Mouse (Mus musculus) 3134 (cell line): ENCODE results near the gene Prkn.
A peak's percentile ranks its signal among the peaks of the same experiment; 100 is the strongest.

Experiments used
- DNase-seq: peaks from one replicate; pipeline ENCODE4 v3.0.0-alpha.2; 2011; ENCODE audit warnings: low spot score; ENCODE audit not compliant: insufficient read length; ENCODE audit errors: extremely low read depth

Gene Prkn

DNA sequence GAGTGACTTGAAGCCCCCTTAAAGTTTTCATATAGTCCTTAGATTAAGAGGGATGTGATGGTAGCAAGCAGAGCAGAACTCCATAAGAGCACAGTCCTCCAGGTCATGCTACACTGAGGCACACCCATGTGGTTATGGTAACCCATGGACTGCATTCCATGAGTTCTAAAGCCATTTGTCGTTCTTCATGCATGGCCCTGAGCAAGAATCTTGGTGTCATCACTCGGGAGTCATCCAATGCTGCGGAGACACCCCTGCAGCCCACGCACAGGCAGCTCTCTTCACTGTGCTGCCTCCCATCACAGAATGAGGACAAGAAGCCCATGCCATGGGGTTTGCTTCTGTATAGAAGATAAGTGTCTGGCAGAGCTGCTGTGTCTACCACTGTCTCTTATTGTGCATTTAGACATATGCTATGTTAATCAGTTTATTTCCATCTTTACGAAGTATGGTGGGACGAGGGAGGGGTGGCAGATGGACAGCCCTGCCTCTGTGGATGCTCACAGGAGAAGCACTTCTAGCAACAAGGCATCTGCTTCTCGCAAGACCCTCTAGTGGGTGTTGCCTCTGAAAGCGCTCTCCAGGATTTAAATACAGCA, 543.3 kb downstream of the Prkn start:
- DNase-seq = no peak

DNA sequence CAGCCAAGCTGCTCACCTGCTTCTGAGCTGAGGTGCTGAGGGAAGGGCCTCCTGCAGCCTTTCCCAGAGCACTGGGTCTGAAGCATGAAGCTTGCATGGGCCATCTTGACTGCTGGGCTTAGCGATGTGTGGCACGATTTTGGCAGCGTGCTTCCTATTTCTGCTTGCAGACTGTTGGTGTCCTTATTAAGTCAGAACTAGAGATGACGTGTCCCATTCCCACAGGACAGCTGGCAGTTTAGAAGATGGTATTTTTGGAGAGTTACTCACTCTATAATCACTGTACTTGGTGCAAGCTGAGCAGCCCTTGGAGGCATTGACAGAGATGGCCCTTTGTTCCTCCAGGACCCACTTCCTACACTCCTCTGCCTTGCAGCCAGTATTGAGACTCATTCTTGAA, 545.1 kb downstream of the Prkn start:
- DNase-seq = peak; percentile 27

DNA sequence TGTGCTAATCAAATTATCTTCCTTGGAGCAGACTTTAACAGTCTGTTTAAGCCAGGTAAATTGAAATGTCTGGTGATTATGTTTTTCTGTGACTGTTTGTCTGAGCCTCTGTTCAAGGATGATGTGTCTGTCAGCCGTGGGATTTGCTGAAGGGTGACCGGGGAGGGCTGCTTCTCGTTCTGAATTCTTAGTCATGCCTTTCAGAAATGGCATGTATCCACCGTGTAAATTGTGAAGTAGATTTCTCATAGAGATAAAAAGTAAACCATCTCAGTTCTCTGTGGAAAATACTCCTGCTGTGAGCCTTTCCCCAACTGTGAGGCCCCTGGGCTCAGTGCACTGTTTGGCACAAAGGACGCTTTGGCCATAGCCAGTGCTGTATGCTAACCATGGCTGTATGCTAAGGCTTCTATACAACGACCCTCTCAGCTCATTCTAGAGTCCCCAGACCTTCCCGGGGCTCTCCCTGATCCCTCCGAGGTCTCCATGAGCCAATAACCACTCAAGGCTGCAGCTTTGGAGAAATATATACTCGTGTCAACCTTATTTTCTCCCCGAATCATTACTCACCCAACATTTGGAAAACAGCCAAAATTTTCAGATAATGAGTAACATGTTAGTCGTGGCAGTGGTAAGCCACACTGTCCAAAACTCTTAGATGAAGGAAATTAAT, 552.6 kb downstream of the Prkn start:
- DNase-seq = peak; percentile 21

DNA sequence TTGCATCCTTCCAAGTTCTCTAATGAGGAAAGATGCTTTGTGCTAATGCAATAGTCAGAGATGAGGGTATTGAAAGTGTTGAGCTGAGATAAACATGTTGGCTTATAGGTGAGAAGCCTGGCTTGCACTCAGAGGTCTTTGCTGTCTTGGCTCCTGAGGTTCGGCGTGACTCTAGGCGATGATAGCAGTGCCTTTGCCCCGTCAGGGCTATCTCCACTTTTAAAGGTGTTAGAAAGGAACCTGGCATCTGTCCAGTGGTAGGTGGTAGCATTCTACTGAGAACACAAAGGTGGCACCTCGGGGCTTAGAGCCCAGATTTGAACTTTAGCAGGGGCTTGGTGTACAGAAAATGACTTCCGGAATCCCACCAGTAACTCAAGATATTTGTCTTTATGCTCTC, 554.4 kb downstream of the Prkn start:
- no peak for DNase-seq

DNA sequence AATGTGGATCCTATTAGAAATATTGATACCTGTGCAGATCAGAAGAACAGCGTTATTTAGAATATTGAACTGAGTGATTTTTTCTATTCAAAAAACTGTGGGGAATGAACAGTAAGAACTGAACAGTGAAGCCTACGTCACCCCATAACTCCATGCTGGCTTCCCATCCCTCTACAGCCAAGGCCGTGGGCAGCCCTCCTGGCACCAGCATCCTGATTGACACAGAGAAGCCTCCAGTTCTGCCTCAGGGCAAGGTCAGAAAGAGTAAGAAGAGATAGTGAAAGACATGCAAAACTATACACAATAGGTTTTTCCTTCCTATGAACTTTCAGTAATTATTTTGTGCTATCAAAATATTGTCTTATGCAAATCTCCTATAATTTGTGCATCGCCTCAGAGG, 557.5 kb downstream of the Prkn start:
- DNase-seq = no peak

DNA sequence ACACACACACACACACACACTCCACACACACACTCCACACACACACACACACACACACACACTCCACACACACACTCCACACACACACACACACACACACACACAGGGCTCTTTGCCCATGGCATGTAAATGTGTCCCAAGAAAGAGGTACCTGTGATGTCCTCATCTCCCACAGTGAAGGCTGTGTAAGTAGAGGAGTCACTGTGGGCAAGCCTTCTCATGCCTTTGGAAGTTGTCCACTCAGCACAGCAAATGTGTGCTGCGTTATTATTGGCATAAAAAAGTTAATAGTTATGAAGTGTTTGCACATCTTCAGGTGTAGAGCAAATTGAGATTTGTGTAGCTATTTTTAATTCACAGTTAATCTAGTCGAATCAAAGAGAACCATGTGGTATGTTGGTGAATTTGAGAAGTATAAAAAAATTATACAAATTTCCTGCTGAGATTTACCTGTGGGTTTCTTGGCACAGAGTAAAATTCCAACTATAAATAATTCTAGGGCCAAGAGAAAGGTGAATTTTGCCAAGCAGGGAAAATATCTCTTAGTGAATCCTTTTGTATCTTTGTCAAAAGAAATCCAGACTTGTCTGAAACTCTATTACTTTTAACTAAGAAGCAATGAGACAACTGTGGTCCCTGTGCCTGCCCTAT, 562.2 kb downstream of the Prkn start:
- no peak for DNase-seq

DNA sequence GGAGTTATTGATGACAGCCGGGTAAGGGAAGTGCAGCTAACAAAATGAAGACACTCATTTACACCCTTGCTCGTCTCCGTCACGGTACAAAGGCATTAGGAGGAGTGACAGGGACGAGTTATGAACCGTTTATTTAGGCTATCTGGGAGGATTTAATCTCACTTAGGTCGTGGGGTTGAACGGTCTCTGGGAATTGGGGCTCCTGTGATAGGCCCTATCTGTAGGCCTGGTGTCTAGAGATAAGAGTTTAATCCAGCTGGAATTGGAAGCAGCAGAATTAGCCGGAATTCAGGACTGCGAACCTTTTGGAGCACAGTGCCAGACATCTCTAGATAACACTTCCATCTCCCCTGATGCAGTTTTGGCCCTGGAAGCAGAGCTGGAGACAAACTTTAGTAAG, 571.2 kb downstream of the Prkn start:
- no peak for DNase-seq

DNA sequence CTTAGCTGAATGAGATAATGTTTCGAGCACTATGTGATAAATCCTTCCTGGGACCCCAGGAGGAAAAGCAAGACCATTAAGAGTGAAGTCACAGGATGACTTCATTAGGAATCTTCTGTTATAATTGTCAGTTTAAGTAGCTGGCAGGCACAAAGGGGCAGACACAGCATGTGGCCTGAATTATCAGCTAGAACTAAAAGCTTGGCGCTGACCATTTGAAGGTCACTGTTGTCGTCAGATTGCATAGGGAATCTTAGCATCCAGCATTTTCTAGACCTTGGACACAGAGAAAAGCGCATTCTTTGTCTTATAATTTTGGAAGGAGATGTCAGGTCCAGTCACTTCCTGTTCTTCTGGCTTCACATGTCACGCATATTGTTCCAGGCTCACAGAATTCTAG, 573.5 kb downstream of the Prkn start:
- no peak for DNase-seq

DNA sequence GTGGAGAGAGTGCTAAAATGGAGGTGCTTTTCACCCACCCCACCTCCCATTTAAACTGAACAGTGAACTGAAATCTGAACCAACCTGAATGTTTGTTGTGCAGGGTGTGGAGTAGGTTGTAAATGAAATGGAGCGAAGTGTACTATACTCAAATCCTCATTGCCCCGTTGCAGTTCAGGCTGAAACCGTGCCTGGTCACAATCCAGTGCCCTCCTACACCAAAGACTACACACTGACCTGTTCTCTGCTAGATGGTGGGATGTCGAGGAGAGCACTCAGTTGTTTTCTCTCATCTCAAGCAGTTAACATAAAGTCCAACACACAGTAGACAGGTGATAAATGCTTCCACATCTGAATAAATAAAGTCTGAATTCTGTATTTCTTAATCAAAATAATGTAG, 574.1 kb downstream of the Prkn start:
- DNase-seq = no peak

DNA sequence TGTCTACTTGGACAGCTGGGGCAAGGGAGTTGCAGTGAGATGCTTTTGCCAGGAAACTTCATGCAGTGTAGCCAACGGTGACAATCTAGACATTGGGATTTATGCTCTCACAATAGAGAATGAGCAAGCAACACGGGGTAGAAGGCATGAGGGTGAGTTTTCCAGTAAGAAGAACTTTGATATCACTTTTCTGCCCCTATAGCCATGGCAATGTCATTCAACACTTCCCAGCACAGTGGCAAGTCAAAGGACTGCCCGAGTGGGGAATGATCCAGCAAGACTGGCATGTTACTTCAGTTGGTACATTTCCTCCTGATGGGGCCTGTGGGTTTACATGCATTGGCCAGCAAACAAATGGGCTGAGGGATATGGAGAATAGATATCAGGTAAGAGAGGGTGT, 577.0 kb downstream of the Prkn start:
- no peak for DNase-seq

DNA sequence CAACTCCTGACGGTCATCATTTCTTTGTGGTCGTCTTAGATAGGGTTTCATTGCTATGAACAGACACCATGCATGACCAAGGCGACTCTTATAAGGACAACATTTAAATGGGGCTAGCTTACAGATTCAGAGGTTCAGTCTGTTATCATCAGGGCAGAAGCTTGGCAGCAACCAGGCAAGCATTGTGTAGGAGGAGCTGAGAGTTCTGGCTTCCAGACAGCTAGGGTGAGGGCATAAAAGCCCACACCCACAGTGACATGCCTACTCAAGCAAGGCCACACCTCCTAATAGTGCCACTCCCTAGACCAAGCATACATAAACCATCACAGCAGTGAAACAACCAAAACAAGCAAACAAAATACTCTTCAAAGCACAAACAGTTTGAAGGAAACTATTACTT, 579.3 kb downstream of the Prkn start:
- no peak for DNase-seq

DNA sequence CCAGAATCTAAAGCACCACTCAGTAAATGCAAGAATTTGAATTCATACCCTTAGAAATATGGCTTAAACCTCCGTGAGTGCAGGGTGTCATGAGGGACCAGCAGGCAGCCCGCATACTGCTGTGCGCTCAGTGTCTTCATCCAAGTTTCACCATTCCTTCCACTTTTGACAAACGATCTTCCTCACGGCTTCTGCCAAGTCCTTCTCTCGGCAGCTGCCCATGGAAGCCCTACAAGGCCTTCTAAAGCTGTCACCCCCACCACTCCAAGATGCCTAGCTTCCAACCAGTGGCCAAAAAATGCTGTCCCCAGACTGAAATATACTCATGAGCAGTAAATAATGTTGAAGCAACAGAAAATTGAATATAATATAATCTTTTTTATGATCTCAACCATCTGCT, 580.7 kb downstream of the Prkn start:
- no peak for DNase-seq

DNA sequence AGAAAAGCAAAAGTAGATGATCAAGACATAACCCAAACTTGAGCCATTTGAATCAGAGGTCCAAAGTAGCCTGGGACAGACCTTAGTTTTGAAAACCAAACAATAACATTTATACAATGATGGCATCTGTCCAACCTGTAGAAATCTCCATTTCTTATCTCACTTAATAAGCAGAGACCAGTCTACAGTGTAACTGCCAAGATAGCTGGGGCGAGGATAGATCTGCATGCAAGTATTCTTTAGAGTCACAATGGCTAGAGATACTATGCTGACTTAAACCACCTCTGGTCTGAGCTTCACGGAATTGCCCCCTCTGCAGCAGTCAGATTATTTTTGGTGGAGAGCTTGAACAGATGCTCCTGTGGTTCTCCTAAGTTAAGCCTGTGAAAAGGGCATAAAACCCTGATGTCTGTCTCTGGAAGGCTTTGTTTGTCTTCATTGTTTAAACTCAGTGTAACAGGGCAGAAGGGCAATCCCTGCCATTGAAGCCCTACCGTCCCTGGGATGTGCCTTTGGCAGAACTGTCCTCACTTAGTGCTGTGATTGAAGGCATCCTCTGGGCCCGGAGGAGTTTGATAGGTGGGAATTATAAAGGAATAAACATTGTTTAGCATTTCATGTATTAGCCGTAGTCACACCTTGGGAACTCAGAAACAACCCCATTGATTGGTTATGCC, 581.2 kb downstream of the Prkn start:
- no peak for DNase-seq

DNA sequence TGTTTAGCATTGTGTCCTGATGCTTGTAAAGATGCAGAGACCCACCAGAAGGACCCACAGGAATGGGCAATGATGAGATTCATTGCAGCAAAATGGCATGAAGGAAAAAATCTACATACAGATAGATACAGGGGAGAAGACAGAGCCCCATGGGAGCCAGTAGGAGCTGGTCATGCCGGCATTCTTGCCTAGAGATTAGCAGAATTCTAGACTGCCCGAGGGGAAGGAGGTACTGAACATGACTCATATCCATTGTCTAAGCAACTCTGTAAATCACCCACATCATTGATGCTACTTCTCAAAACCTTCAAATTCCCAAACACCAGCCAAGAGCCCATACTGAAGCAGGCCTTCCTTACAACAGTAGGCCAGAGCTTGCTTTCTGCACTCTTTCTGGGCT, 591.1 kb downstream of the Prkn start:
- DNase-seq = no peak

DNA sequence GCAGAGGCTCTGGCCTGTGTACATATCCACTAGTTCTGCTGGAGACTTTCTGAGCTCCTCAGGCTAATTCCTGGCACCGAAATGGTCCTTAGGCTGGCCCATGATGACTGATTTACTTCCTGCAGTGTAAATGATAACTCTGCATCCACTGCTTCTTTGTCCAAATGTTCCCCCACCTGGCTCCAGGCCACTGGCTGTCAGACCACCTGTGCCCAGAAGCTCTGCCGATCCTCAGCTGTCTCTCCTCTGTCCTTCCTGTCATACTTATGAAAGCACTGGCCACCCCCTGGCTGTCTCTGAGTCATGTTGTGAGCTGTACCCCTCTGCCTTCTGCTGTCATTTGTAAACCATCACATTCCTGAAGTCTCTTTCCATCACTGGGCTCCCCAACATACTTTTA, 592.4 kb downstream of the Prkn start:
- DNase-seq = no peak

DNA sequence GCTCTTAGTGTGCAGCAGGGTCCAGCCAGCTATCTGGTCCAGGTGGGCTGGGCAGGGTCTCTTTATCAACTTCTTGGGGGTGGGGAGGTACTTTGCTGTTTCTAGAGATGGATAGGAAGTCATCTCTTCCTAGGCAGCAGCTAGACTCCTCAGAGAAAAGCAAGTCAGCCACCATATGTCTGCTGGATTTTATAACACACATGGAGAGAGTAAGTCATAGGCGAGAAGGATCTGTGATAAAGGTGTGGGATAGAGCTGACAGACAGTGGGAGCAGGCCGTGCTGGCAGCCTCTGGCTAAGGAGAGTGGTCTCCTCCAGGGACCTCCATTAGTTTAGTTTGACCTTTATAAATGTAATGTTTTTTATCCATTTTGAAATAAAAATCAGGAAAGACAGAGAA, 622.5 kb downstream of the Prkn start:
- no peak for DNase-seq

DNA sequence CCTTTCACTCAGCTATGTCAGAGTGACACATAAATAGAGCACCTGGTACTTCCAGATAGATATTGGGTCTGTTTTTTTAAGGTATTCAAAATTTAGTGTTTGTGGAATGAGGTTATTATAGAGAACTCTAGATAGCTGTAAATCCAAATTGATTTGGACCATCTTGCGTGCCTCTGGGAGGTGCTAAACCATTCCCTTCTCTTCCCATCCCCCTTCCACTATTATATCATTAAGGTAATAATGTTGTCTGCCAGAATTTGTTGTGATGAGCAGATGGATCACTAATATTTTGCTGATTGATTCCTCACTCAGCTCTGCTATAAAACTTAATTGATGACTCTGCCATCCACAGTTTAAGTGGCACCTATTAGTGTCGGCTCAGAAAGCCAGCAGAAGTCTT, 625.9 kb downstream of the Prkn start:
- DNase-seq = no peak

DNA sequence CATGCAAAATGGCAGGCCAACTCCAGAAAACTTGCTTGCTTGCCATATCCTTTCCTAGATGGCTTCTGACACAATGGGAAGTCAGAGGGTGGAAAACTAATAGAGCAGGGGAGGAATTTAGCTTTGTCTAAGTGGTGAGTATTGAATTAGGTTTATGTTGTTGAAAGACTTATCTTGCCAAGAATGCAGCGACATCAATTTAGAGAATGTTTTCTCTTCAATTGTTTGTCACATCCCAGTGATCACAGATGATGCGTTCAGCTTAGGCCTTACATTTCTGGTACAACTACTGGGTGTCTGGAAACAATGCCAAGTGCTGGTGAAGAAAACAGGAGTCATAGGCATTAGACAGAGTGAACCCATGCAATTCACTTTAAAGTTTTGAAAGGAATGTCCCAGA, 628.4 kb downstream of the Prkn start:
- DNase-seq = no peak

DNA sequence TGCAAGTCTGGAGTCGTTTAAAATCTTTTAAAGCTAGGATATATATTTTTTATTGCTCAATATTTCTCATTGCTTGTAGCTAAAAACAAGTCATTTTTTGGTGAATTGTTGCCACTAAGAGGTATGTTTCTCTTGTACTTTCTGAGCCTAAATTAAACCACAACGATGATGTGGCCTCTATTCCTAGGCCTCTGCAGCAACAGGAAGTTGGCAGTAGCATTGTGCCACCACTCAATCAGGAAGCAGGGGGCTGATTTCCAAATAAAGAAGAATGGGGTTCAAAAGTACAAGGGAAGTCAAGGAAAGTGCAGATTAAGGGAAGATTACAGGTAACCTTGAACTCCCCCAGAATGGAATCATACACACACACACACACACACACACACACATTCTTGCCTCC, 642.8 kb downstream of the Prkn start:
- DNase-seq = no peak

DNA sequence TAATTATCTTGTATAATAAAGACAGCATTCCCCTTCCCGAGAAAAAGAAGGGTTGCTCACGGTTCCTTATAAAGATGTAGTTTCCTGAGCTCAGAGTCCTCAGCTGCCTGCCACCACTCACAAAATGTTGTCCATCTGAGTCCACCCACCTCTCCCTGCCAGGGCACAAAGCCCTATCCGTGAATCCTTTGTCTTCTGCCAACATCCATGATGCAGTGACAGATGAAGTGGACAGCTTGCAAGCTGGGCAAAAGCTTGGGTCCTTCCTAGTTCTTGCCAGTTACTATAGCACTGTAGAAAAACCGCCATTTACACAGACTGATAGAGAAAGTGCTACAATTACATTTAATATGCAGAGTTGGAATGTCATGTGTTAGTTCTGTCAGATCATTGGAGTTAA, 649.9 kb downstream of the Prkn start:
- DNase-seq = no peak

DNA sequence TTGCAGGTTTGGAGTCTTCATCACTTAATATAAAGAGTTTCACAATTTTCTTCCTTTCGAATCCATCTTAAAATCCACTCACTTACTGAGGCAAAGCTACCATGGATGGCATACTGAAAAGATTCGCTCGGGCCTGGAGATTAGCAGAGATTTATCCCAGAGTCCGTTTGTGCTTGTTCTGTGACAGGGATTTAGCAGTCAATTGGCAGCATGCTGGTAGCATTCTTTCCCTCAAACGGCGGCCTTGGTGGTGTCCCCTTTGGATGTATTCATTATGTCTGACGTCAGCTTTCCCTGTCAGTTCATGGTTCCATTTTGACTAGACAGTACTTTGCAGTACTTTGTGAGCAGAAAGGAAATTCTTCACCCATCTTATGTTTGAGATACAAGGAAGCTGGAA, 662.4 kb downstream of the Prkn start:
- no peak for DNase-seq

DNA sequence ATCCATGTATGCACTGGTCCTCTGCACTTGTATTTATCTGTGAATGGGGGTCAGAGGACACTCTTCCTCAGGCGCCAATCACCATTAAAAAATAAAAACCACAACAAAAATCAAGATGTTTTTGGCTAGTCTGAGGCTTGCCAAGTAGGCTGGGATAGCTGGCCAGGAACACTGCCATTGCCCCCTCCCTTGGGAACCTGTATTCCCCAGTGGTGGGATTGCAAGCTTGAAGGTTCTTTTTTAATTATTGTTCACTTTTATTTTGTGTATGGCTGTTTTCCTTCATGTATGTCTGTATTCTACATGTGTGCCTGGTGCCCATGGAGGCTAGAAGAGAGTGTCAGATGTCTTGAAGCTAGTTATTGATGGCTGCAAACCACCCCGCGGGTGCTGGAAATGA, 664.3 kb downstream of the Prkn start:
- no peak for DNase-seq
